Mouse (Mus musculus) thymus, adult 2 months (tissue): Measurements from ENCODE around the gene Celsr2. TPM values are rescaled to one million over a fixed set of nuclear protein-coding genes. Genes with fewer than 3 reads are reported as not detected.

Source experiments
- DNase-seq: peaks from one replicate; pipeline ENCODE4 v3.0.0; 2021
- H3K27ac ChIP-seq: fragments of 200-500 bp; 2 replicates; pipeline ENCODE4 v1.5.1; 2012; ENCODE audit warnings: low read length, control low read depth; ENCODE audit not compliant: control insufficient read depth, insufficient read depth
- H3K27me3 ChIP-seq: fragments of 200-500 bp; 2 replicates; pipeline ENCODE4 v1.6.1; 2012; ENCODE audit warnings: mild to moderate bottlenecking, low read length, moderate library complexity, mixed read lengths; ENCODE audit not compliant: control insufficient read depth, insufficient read depth
- H3K36me3 ChIP-seq: fragments of 200-500 bp; 2 replicates; pipeline ENCODE4 v1.6.1; 2012; ENCODE audit warnings: mild to moderate bottlenecking, low read length, moderate library complexity; ENCODE audit not compliant: control insufficient read depth, insufficient read depth
- H3K4me1 ChIP-seq: fragments of 200-500 bp; replicated peaks from 2 replicates; pipeline ENCODE4 v1.6.1; 2012; ENCODE audit warnings: low read length; ENCODE audit not compliant: control insufficient read depth, insufficient read depth
- H3K4me3 ChIP-seq: fragments of 200-500 bp; 2 replicates; pipeline ENCODE4 v1.5.1; 2012; ENCODE audit warnings: mild to moderate bottlenecking, low read length, control low read depth, moderate library complexity; ENCODE audit not compliant: control insufficient read depth, insufficient read depth
- CTCF ChIP-seq: fragments of 200-500 bp; IDR thresholded peaks from 2 replicates; pipeline ENCODE4 v1.5.1; 2012; ENCODE audit warnings: mild to moderate bottlenecking, control low read depth, low read length, moderate library complexity, borderline replicate concordance; ENCODE audit not compliant: control insufficient read depth, poor library complexity, insufficient read depth; ENCODE audit errors: extremely low read depth
- POLR2A ChIP-seq: fragments of 200-500 bp; IDR thresholded peaks from 2 replicates; pipeline ENCODE4 v1.6.1; 2012; ENCODE audit warnings: mild to moderate bottlenecking, low read length, control low read depth, moderate library complexity; ENCODE audit not compliant: control insufficient read depth, poor library complexity, insufficient read depth; ENCODE audit errors: extremely low read depth
- WGBS: fragments of 180-500 bp; shearing (Covaris S2); methylation state at CpG from one replicate; pipeline ENCODE4 v1.1.7; 2018; 5-methylcytosine and 5-hydroxymethylcytosine counted together
- polyA plus RNA-seq: library from polyadenylated mRNA; depleted of rRNA; stranded (reverse); fragments of >200 nt; gene quantifications from 2 replicates; pipeline ENCODE4 v1.2.3, GENCODE M21; 2012

Gene Celsr2
- polyA plus RNA-seq, 1 experiment, result 28.2 TPM

- TF ChIP-seq POLR2A (no peak), CTCF (no peak)
- Histone ChIP-seq H3K4me1 (peaks cover 6% of the 10 kb centered on the region), H3K4me3 (no peak overlapping the region), H3K36me3 (no peaks in the 10 kb centered on the region), H3K27me3 (no peaks in the 10 kb centered on the region), H3K27ac (no peak overlapping the region)
- 98% methylated on average over 35 of the region's 35 CpGs for WGBS
- DNase-seq, result no peak
Observed at GRCm38 (mm10) chr3:108413634-108414360, 1.6 kb downstream of the Celsr2 start.

- Histone ChIP-seq H3K27ac (no peak overlapping the region), H3K4me3 (no peak overlapping the region)
Observed at GRCm38 (mm10) chr3:108411754-108412121, 3.6 kb downstream of the Celsr2 start.

GRCm38 (mm10) chr3:108411026-108411753 is 4.2 kb downstream of the Celsr2 start:
- Histone ChIP-seq H3K27ac (no peak overlapping the region), H3K4me1 (peaks cover 6% of the 10 kb centered on the region), H3K36me3 (no peaks in the 10 kb centered on the region), H3K4me3 (no peak overlapping the region), H3K27me3 (no peaks in the 10 kb centered on the region)
- DNase-seq, result no peak
- 91% methylated on average over 5 of the region's 5 CpGs for WGBS
- TF ChIP-seq POLR2A (no peak), CTCF (no peak)

More at GRCm38 (mm10) chr3:108411754-108412121, 3.6 kb downstream of the Celsr2 start:
- DNase-seq, result no peak
- no peaks in the 10 kb centered on the region for H3K36me3 ChIP-seq
- TF ChIP-seq POLR2A (no peak), CTCF (no peak)
- peaks cover 6% of the 10 kb centered on the region for H3K4me1 ChIP-seq
- H3K27me3 ChIP-seq, result no peaks in the 10 kb centered on the region
- 87% methylated on average over 8 of the region's 8 CpGs for WGBS

- no peak for DNase-seq
- Histone ChIP-seq H3K36me3 (no peaks in the 10 kb centered on the region), H3K4me3 (no peak overlapping the region), H3K27ac (no peak overlapping the region), H3K4me1 (peaks cover 6% of the 10 kb centered on the region), H3K27me3 (no peaks in the 10 kb centered on the region)
- 82% methylated on average over 5 of the region's 5 CpGs for WGBS
- TF ChIP-seq CTCF, result no peak
- no peak for TF ChIP-seq POLR2A
Observed at GRCm38 (mm10) chr3:108410359-108410714, 5.0 kb downstream of the Celsr2 start.

- Histone ChIP-seq H3K4me3 (no peak overlapping the region), H3K27me3 (no peaks in the 10 kb centered on the region), H3K36me3 (no peaks in the 10 kb centered on the region), H3K4me1 (peaks cover under 1% of the 10 kb centered on the region), H3K27ac (no peak overlapping the region)
- TF ChIP-seq CTCF, result no peak
- no peak for TF ChIP-seq POLR2A
- no peak for DNase-seq
- WGBS, result 85% methylated on average over 8 of the region's 8 CpGs
Observed at GRCm38 (mm10) chr3:108409656-108410358, 5.5 kb downstream of the Celsr2 start.

- Histone ChIP-seq H3K27me3 (no peaks in the 10 kb centered on the region), H3K36me3 (no peaks in the 10 kb centered on the region), H3K4me1 (no peaks in the 10 kb centered on the region), H3K4me3 (no peak overlapping the region), H3K27ac (no peak overlapping the region)
- WGBS, result 96% methylated on average over 8 of the region's 8 CpGs
- TF ChIP-seq CTCF (no peak), POLR2A (no peak)
- no peak for DNase-seq
Observed at GRCm38 (mm10) chr3:108408517-108409008, 6.8 kb downstream of the Celsr2 start.

GRCm38 (mm10) chr3:108406306-108406885 is 9.0 kb downstream of the Celsr2 start:
- DNase-seq, result no peak
- Histone ChIP-seq H3K27me3 (no peaks in the 10 kb centered on the region), H3K4me3 (no peak overlapping the region), H3K4me1 (no peaks in the 10 kb centered on the region), H3K27ac (no peak overlapping the region), H3K36me3 (no peaks in the 10 kb centered on the region)
- no peak for TF ChIP-seq POLR2A
- TF ChIP-seq CTCF, result no peak
- WGBS, result 95% methylated on average over 24 of the region's 24 CpGs
